Mouse (Mus musculus) erythroblast, embryonic 14.5 days (primary cell): ENCODE results near the gene Cdk13.

ENCODE experiments used
- GATA1 ChIP-seq: IDR thresholded peaks from 2 replicates; pipeline ENCODE4 v1.6.1; 2012; ENCODE audit warnings: low read length, inconsistent platforms, mixed read lengths
- TAL1 ChIP-seq: IDR thresholded peaks from 3 replicates; pipeline ENCODE4 v1.6.1; 2012; ENCODE audit warnings: low read length, inconsistent platforms, mixed read lengths

DNA sequence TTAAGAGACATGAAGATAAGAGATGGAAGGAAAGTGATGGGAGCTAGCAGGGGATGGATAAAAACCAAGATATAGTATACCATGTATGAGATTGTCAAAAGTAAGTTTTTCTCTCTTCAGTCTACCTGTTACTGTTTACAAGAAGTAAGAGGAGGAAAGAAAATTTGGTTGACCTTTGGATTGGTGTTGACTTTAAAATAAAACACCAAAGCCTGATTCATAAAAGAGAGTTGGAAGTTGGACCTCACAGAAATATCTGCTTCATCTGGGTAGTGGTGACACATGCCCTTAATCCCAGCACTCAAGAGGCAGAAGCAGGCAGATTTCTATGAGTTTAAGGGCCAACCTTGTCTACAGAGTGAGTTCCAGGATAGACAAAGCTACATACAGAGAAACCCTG, 102.6 kb downstream of the Cdk13 start:
- no peak for TF ChIP-seq GATA1
- no peak for TF ChIP-seq TAL1
